Mouse (Mus musculus): ENCODE measurements around the gene Mamdc4. TPM values are rescaled to one million over a fixed set of nuclear protein-coding genes. Genes with fewer than 3 reads are reported as not detected.
"Not testable (repeated sequence)": the region's sequence is repeated elsewhere in the genome, so short reads cannot be mapped to it uniquely, and the experiment has no call there.

Gene Mamdc4
- polyA plus RNA-seq, 1 experiment from 2014 or later: 5.0 TPM

GRCm38 (mm10) chr2:25560551-25560950 is 14.1 kb downstream of the Mamdc4 start:
- DNase-seq (ENCODE audit: low spot score) (no peak), ATAC-seq (replicated peaks; ENCODE audit: low FRiP score) (no peak)
- no peak overlapping the region for H3K4me2 ChIP-seq (ENCODE audit: low read depth, low read length, severe bottlenecking)
- H3K9me3 ChIP-seq (ENCODE audit: control insufficient read depth, low read length): no peaks in the 10 kb centered on the region
- H3K4me1 ChIP-seq (replicated peaks; ENCODE audit: control insufficient read depth, insufficient read depth, low read length): peaks cover 9% of the 10 kb centered on the region
- H3K9ac ChIP-seq (ENCODE audit: low read length): no peak overlapping the region
- H3K4me3 ChIP-seq (ENCODE audit: low read depth, low read length): no peak overlapping the region
- WGBS: 94% methylated on average over 8 of the region's 8 CpGs
- H3K27me3 ChIP-seq (ENCODE audit: control insufficient read depth, insufficient read depth, low read length): no peaks in the 10 kb centered on the region
- no peak overlapping the region for H3K27ac ChIP-seq (ENCODE audit: low read depth, low read length)
- peaks cover 21% of the 10 kb centered on the region; the same call in 1 of the 2 replicates for H3K36me3 ChIP-seq (ENCODE audit: control insufficient read depth, insufficient read depth, low read length)

GRCm38 (mm10) chr2:25558774-25559173 is 15.9 kb downstream of the Mamdc4 start:
- no peaks in the 10 kb centered on the region for H3K27me3 ChIP-seq (ENCODE audit: control insufficient read depth, insufficient read depth, low read length)
- peaks cover 21% of the 10 kb centered on the region; the same call in 1 of the 2 replicates for H3K36me3 ChIP-seq (ENCODE audit: control insufficient read depth, insufficient read depth, low read length)
- peak overlapping the region; percentile 87 for H3K9ac ChIP-seq (ENCODE audit: low read length)
- no peak for DNase-seq (ENCODE audit: low spot score)
- no peak overlapping the region for H3K27ac ChIP-seq (ENCODE audit: low read depth, low read length)
- ATAC-seq (replicated peaks; ENCODE audit: low FRiP score): no peak
- H3K4me3 ChIP-seq (ENCODE audit: low read depth, low read length): peak overlapping the region; percentile 94
- H3K4me2 ChIP-seq (ENCODE audit: low read depth, low read length, severe bottlenecking): peak overlapping the region; percentile 98
- WGBS: 76% methylated on average over 6 of the region's 6 CpGs
- peaks cover 9% of the 10 kb centered on the region for H3K4me1 ChIP-seq (replicated peaks; ENCODE audit: control insufficient read depth, insufficient read depth, low read length)
- no peaks in the 10 kb centered on the region for H3K9me3 ChIP-seq (ENCODE audit: control insufficient read depth, low read length)

- peak overlapping the region; percentile 94 for H3K4me3 ChIP-seq (ENCODE audit: low read depth, low read length)
- H3K9ac ChIP-seq (ENCODE audit: low read length): peak overlapping the region; percentile 87
- peak; percentile 66 for DNase-seq (ENCODE audit: low spot score)
- peak; percentile 47 for ATAC-seq (replicated peaks; ENCODE audit: low FRiP score)
- H3K36me3 ChIP-seq (ENCODE audit: control insufficient read depth, insufficient read depth, low read length): peaks cover 18% of the 10 kb centered on the region; the same call in 1 of the 2 replicates
- 0 out of 2 replicates have a peak overlapping the region, but pooled peaks have one; percentile 18 for H3K27ac ChIP-seq (ENCODE audit: low read depth, low read length)
- peaks cover 9% of the 10 kb centered on the region for H3K4me1 ChIP-seq (replicated peaks; ENCODE audit: control insufficient read depth, insufficient read depth, low read length)
- WGBS: under 1% methylated on average over 24 of the region's 24 CpGs
- peak overlapping the region; percentile 98 for H3K4me2 ChIP-seq (ENCODE audit: low read depth, low read length, severe bottlenecking)
- H3K27me3 ChIP-seq (ENCODE audit: control insufficient read depth, insufficient read depth, low read length): no peaks in the 10 kb centered on the region
- H3K9me3 ChIP-seq (ENCODE audit: control insufficient read depth, low read length): no peaks in the 10 kb centered on the region
Observed at GRCm38 (mm10) chr2:25557964-25558360, 16.7 kb downstream of the Mamdc4 start.

- peak; percentile 98 for ATAC-seq (replicated peaks; ENCODE audit: low FRiP score)
- H3K27me3 ChIP-seq (ENCODE audit: control insufficient read depth, insufficient read depth, low read length): no peaks in the 10 kb centered on the region
- H3K4me2 ChIP-seq (ENCODE audit: low read depth, low read length, severe bottlenecking): peak within 1 kb of the TSS; percentile 98
- WGBS: under 1% methylated on average over 54 of the region's 61 CpGs
- H3K4me3 ChIP-seq (ENCODE audit: low read depth, low read length): peak within 1 kb of the TSS; percentile 94
- peak; percentile 96 for DNase-seq (ENCODE audit: low spot score)
- H3K4me1 ChIP-seq (replicated peaks; ENCODE audit: control insufficient read depth, insufficient read depth, low read length): peaks cover 9% of the 10 kb centered on the region
- peaks cover 16% of the 10 kb centered on the region; the same call in 1 of the 2 replicates for H3K36me3 ChIP-seq (ENCODE audit: control insufficient read depth, insufficient read depth, low read length)
- no peaks in the 10 kb centered on the region for H3K9me3 ChIP-seq (ENCODE audit: control insufficient read depth, low read length)
- H3K27ac ChIP-seq (ENCODE audit: low read depth, low read length): 0 out of 2 replicates have a peak within 1 kb of the TSS, but pooled peaks have one; percentile 18
- peak within 1 kb of the TSS; percentile 87 for H3K9ac ChIP-seq (ENCODE audit: low read length)
Observed at GRCm38 (mm10) chr2:25557221-25557963, 17.3 kb downstream of the Mamdc4 start, which contains the start of gene Edf1. Gene Edf1 (plus strand): TSS chr2:25557847.

- Histone ChIP-seq H3K4me2 (ENCODE audit: low read depth, low read length, severe bottlenecking) (no peak overlapping the region), H3K4me1 (replicated peaks; ENCODE audit: control insufficient read depth, insufficient read depth, low read length) (peaks cover 9% of the 10 kb centered on the region), H3K36me3 (ENCODE audit: control insufficient read depth, insufficient read depth, low read length) (peaks cover 9% of the 10 kb centered on the region; the same call in 1 of the 2 replicates), H3K4me3 (ENCODE audit: low read depth, low read length) (no peak overlapping the region), H3K9ac (ENCODE audit: low read length) (no peak overlapping the region), H3K9me3 (ENCODE audit: control insufficient read depth, low read length) (no peaks in the 10 kb centered on the region), H3K27ac (ENCODE audit: low read depth, low read length) (no peak overlapping the region), H3K27me3 (ENCODE audit: control insufficient read depth, insufficient read depth, low read length) (no peaks in the 10 kb centered on the region)
- ATAC-seq (replicated peaks; ENCODE audit: low FRiP score) (no peak), DNase-seq (ENCODE audit: low spot score) (no peak)
- 77% methylated on average over 1 of the region's 1 CpGs for WGBS
Observed at GRCm38 (mm10) chr2:25556296-25556695, 18.3 kb downstream of the Mamdc4 start.

- H3K4me3 ChIP-seq (ENCODE audit: low read depth, low read length); H3K4me1 ChIP-seq (replicated peaks; ENCODE audit: control insufficient read depth, insufficient read depth, low read length); ATAC-seq (replicated peaks; ENCODE audit: low FRiP score); H3K9ac ChIP-seq (ENCODE audit: low read length); DNase-seq (ENCODE audit: low spot score); H3K27ac ChIP-seq (ENCODE audit: low read depth, low read length); H3K9me3 ChIP-seq (ENCODE audit: control insufficient read depth, low read length); H3K27me3 ChIP-seq (ENCODE audit: control insufficient read depth, insufficient read depth, low read length); H3K4me2 ChIP-seq (ENCODE audit: low read depth, low read length, severe bottlenecking); H3K36me3 ChIP-seq (ENCODE audit: control insufficient read depth, insufficient read depth, low read length): not testable (repeated sequence)
- 59% methylated on average over 2 of the region's 2 CpGs for WGBS
Observed at GRCm38 (mm10) chr2:25555479-25555878, 19.2 kb downstream of the Mamdc4 start.

- 86% methylated on average over 4 of the region's 4 CpGs for WGBS
- H3K9me3 ChIP-seq (ENCODE audit: control insufficient read depth, low read length); DNase-seq (ENCODE audit: low spot score); H3K36me3 ChIP-seq (ENCODE audit: control insufficient read depth, insufficient read depth, low read length); H3K4me1 ChIP-seq (replicated peaks; ENCODE audit: control insufficient read depth, insufficient read depth, low read length); H3K27ac ChIP-seq (ENCODE audit: low read depth, low read length); H3K4me2 ChIP-seq (ENCODE audit: low read depth, low read length, severe bottlenecking); H3K27me3 ChIP-seq (ENCODE audit: control insufficient read depth, insufficient read depth, low read length); H3K4me3 ChIP-seq (ENCODE audit: low read depth, low read length); H3K9ac ChIP-seq (ENCODE audit: low read length); ATAC-seq (replicated peaks; ENCODE audit: low FRiP score): not testable (repeated sequence)
Observed at GRCm38 (mm10) chr2:25553171-25553786, 21.4 kb downstream of the Mamdc4 start.

- no peak overlapping the region for H3K4me3 ChIP-seq (ENCODE audit: low read depth, low read length)
- no peaks in the 10 kb centered on the region for H3K9me3 ChIP-seq (ENCODE audit: control insufficient read depth, low read length)
- no peak overlapping the region for H3K4me2 ChIP-seq (ENCODE audit: low read depth, low read length, severe bottlenecking)
- DNase-seq (ENCODE audit: low spot score) (no peak), ATAC-seq (replicated peaks; ENCODE audit: low FRiP score) (no peak)
- WGBS: 25% methylated on average over 5 of the region's 5 CpGs
- H3K27ac ChIP-seq (ENCODE audit: low read depth, low read length): no peak overlapping the region
- H3K27me3 ChIP-seq (ENCODE audit: control insufficient read depth, insufficient read depth, low read length): no peaks in the 10 kb centered on the region
- no peaks in the 10 kb centered on the region for H3K36me3 ChIP-seq (ENCODE audit: control insufficient read depth, insufficient read depth, low read length)
- H3K4me1 ChIP-seq (replicated peaks; ENCODE audit: control insufficient read depth, insufficient read depth, low read length): no peaks in the 10 kb centered on the region; the same call in 1 of the 2 replicates
- H3K9ac ChIP-seq (ENCODE audit: low read length): no peak overlapping the region
Observed at GRCm38 (mm10) chr2:25551186-25551585, 23.5 kb downstream of the Mamdc4 start.
